Mouse (Mus musculus): Measurements from ENCODE around the gene Cars.
"Not testable (repeated sequence)": the region's sequence is repeated elsewhere in the genome, so short reads cannot be mapped to it uniquely, and the experiment has no call there.

Gene Cars

DNA sequence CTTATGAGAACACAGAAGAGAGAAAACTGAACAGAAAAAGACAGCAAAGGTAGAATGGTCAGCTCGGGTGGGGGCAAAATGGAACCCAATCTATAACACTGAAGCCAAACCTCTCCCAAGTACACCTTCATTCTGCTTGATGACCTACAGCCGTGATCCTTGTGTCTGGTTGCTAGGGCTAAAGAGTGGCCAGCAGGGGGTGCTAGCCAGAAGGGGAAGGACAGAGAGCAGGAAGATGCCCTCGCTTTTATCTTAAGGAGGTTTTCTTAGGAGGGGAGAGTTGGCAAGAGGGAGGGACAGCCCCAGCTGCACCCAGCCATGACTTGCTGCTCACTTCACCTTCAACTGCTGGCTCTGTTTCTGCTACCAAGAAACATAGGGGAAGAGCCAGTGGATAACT is 15.9 kb downstream of the Cars start:
- peak; percentile 51 to 79 for DNase-seq

DNA sequence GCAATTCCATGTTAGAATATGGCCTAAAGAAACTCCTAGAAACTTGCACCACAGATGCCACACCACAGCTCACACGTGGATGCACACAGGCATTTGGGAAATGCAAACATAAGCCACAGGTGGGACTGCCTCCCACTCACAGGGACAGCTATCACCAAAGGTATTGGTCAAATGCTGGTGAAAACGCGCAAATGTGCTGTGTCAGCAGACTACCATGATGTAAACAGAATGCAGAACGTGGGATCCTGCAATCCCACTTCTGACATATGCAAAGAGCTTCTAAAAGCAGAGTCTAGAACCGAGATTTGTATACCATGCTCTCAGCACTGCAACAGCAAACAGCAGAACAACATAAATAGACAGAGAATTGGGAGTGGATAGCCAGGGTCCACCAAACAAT is 16.9 kb downstream of the Cars start:
- no peak for DNase-seq

GRCm38 (mm10) chr7:143575751-143576150 is 24.1 kb downstream of the Cars start:
- no peak for DNase-seq

GRCm38 (mm10) chr7:143565648-143566039 is 34.2 kb downstream of the Cars start:
- no peak for DNase-seq

DNA sequence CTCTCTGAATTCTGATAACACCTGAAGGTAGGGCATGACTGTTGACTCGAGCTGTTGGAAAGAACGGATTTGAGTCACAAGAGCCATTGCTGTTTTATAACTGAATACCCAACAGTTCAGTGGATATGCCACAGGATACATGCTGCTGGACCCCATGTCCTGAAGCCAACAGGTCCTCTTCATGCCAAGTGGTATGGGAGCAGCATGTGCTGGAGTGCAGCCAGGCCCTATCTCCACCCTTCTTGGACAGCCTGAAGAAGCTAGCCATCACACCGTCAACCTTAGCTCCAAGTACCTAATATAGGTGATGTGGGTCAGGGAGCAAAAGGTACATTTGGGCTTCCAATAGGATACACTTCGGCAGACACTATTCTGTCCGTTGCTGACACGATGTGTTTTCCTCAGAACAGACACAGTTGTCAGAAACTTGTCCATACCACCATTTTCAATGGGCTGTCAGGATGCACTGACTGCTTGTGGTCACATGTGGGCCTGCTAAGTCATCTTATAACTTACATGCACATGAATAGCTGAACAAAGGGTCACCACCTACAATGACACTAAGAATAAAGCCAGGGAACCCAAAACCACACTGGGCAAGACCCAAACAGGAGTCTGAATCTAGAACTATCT is 34.8 kb downstream of the Cars start:
- no peak for DNase-seq

GRCm38 (mm10) chr7:143563787-143564186 is 36.1 kb downstream of the Cars start:
- DNase-seq: no peak

DNA sequence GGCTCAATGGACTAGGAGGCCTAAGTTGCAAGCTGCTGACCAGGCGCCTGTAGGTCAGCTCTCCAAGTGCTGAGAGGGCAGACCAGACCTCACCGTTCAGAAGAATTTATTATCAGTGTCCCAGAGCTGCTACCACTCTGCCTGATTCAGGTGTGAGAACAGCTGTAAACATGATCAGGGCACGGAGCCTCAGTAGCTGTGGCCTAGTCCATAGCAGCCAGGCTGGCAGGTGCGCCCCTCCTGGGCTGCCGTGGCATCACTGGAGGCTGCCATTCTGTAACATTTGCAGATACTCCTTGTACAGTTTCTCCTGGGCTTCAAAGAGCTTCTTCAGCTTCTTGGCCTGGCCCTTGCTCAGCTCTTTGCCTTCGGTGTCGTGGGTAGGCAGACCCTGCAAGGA is 42.3 kb downstream of the Cars start:
- no peak for DNase-seq

GRCm38 (mm10) chr7:143556964-143557610 is 42.8 kb downstream of the Cars start:
- no peak for DNase-seq

DNA sequence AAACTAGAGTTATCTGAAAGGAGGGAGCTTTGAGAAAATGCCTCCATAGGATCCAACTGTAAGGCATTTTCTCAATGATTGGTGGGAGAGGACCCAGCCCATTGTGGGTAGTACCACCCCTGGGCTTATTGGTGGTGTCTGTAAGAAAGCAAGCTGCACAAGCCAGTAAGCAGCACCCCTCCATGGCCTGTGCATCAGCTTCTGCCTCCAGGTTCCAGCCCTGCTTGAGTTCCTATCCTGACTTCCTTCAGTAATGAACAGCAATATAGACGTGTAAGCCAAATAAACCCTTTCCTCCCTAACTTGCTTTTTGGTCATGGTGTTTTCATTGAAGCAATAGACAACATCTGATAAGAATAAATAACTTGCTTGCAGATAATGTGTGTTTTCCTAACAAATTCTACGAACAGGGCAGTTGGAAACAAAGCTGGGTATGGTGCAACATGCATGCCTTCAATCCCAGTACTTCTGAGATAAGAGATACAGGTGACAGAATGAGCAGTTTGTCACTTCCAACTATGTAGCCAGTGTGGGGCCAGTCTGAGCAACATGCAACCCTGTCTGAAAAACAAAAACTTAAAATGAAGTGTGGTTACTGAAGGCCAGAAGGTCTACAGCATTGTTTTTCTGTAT is 50.2 kb downstream of the Cars start:
- no peak for DNase-seq

- peak; percentile 97 for DNase-seq
Observed at GRCm38 (mm10) chr7:143548976-143549457, 50.9 kb downstream of the Cars start, which contains the start of gene Nap1l4. TSS of gene Nap1l4 (minus strand) at chr7:143549106.

- DNase-seq: peak in 1 of 2 experiments; percentile 60
Observed at GRCm38 (mm10) chr7:143548231-143548961, 51.5 kb downstream of the Cars start.

DNA sequence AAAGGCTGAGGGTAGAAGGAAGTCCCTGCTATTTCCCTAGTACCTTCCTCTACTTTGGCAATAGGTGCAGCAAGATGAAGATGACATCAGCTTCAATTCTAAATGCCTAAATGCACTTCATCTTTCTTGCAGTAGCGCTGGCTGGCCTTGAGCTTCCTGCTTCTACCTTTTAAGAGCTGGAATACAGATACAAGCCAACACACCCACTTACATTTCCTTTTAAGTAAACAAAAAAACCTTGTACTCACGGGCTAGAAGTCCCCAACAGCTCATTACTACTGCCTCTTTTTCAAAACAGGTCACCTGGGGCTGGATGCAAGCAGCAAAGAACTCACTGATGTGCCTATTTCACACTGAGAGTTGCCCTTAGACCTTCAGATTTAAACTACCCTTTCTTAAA is 53.3 kb downstream of the Cars start:
- no peak for DNase-seq

- DNase-seq: peak in 1 of 2 experiments; percentile 39
Observed at GRCm38 (mm10) chr7:143544368-143544767, 55.5 kb downstream of the Cars start.

GRCm38 (mm10) chr7:143538671-143539070 is 61.2 kb downstream of the Cars start:
- DNase-seq: no peak

- DNase-seq: not testable (repeated sequence)
Observed at GRCm38 (mm10) chr7:143538229-143538628, 61.7 kb downstream of the Cars start.

GRCm38 (mm10) chr7:143536251-143536650 is 63.6 kb downstream of the Cars start:
- no peak for DNase-seq

- DNase-seq: no peak
Observed at GRCm38 (mm10) chr7:143533284-143533683, 66.6 kb downstream of the Cars start.

GRCm38 (mm10) chr7:143532410-143532809 is 67.5 kb downstream of the Cars start:
- no peak for DNase-seq

DNA sequence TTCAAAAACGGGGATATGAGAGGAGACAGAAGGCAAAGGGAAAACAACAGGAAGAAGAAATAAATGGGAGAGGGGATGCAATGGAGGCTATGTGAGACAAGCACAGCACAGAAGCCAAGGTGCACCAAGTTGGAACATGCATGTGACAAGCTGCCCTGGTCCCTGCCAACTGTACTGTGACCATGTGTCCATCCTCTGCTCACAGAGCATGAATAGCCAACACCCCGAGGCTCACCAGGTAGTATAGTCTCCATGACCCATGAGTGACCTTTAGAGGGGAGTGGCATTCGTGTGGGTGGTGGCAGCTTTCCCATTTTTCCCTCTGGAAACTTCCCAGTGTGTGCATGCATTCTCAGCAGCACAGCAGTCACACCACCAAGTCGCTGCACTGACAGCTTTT is 80.6 kb downstream of the Cars start:
- DNase-seq: no peak

- no peak for DNase-seq
Observed at GRCm38 (mm10) chr7:143514416-143514768, 85.5 kb downstream of the Cars start.

- DNase-seq: no peak
Observed at GRCm38 (mm10) chr7:143513763-143514415, 86.0 kb downstream of the Cars start.

GRCm38 (mm10) chr7:143511335-143511712 is 88.6 kb downstream of the Cars start:
- no peak for DNase-seq

Measured in spleen, adult 18-20 months (tissue).